Mouse (Mus musculus) embryonic facial prominence, embryonic 14.5 days (tissue): Measurements from ENCODE around the gene Fgfr4. TPM values are rescaled to one million over a fixed set of nuclear protein-coding genes. Genes with fewer than 3 reads are reported as not detected.

Source experiments
- ATAC-seq: fragments of 200-750 bp; cut with Nextera tagmentation; 2 replicates; pipeline ENCODE4 v1.8.0; 2017; ENCODE audit warnings: low read depth, moderate number of reproducible peaks, moderate TSS enrichment
- DNase-seq: peaks from one replicate; pipeline ENCODE4 v3.0.0-alpha.2; 2015; ENCODE audit warnings: low spot score
- H3K27ac ChIP-seq: fragments of 300-500 bp; sonication (generic); replicated peaks from 2 replicates; pipeline ENCODE4 v1.5.1; 2014; ENCODE audit warnings: low read depth, mild to moderate bottlenecking, low read length, moderate library complexity
- H3K27me3 ChIP-seq: fragments of 300-500 bp; sonication (generic); replicated peaks from 2 replicates; pipeline ENCODE4 v1.6.1; 2014; ENCODE audit warnings: low read length; ENCODE audit not compliant: control insufficient read depth, insufficient read depth
- H3K36me3 ChIP-seq: fragments of 300-500 bp; sonication (generic); 2 replicates; pipeline ENCODE4 v1.6.1; 2014; ENCODE audit warnings: low read length, mixed read lengths; ENCODE audit not compliant: control insufficient read depth, insufficient read depth
- H3K4me1 ChIP-seq: fragments of 300-500 bp; sonication (generic); 2 replicates; pipeline ENCODE4 v1.6.1; 2014; ENCODE audit warnings: antibody characterized with exemption, low read length; ENCODE audit not compliant: control insufficient read depth, insufficient read depth
- H3K4me2 ChIP-seq: fragments of 300-500 bp; sonication (generic); 2 replicates; pipeline ENCODE4 v1.6.1; 2014; ENCODE audit warnings: low read depth, mild to moderate bottlenecking, low read length, moderate library complexity, mixed read lengths
- H3K4me3 ChIP-seq: fragments of 300-500 bp; sonication (generic); 2 replicates; pipeline ENCODE4 v1.5.1; 2014; ENCODE audit warnings: low read depth, mild to moderate bottlenecking, low read length
- H3K9ac ChIP-seq: fragments of 300-500 bp; sonication (generic); 2 replicates; pipeline ENCODE4 v1.6.1; 2014; ENCODE audit warnings: low read depth, mild to moderate bottlenecking, low read length, moderate library complexity, mixed read lengths
- H3K9me3 ChIP-seq: fragments of 300-500 bp; sonication (generic); 2 replicates; pipeline ENCODE4 v1.6.1; 2016; ENCODE audit warnings: low read length; ENCODE audit not compliant: control insufficient read depth
- WGBS: fragments of 180-500 bp; shearing (Covaris S2); extraction: QIAGEN DNeasy Blood & Tissue Kit; methylation state at CpG from one replicate; pipeline ENCODE4 v1.1.7; 2014; 5-methylcytosine and 5-hydroxymethylcytosine counted together
- polyA plus RNA-seq: library from polyadenylated mRNA; unstranded; fragments of >200 nt; fragmentation: Nextera tagmentation; extraction: Ambion mirVana; gene quantifications from 2 replicates; pipeline ENCODE4 v1.2.1, GENCODE M21; 2014

The Fgfr4 gene
- 16.4 and 19.9 TPM in 2 replicates for polyA plus RNA-seq

DNA sequence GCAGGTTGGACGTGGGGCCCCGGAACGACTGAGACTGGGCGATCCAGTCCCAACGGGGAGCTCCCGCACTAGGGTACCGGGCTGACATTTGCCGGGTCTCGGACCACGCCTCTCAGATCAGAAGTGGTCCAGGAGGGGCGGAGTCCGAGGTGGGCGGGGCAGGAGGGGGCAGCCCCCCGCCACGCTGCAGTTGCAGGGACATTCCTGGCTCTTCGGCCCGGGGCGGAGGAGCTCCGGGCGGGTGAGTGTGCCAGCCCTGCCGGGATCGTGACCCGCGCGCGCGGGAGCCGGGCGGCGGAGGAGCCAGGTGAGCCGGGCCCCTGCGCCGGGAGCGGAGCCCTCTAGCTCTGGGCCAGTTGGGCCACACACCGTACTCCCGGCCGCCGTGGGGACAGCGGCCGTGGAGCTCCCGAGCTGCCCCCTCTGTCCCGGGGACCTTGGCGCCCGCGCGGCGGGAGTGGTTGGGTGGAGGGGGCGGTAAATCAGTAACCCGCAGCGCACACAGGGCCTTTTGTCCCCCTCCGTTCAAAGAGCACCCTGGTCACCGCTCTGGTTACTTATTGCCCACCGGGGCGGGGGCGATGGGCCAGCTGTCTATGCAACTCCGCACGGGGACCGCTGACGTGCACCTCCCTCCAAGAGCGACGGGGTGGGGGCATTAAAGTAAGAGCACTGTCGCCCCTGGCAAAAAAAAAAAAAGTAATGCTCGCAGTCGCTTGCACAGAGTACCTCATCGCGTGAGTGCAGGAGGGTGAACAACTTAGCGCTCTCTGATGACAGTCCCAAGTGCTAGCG, at the start of gene Fgfr4:
Gene Fgfr4 (plus strand): TSS at position 20 of the 795 bp plus-strand sequence.
- H3K27me3 ChIP-seq, result peaks cover 11% of the 10 kb centered on the region
- no peaks in the 10 kb centered on the region for H3K9me3 ChIP-seq
- H3K4me1 ChIP-seq, result no peaks in the 10 kb centered on the region
- no peaks in the 10 kb centered on the region for H3K36me3 ChIP-seq
- H3K27ac ChIP-seq, result no peak within 1 kb of the TSS
- under 1% methylated on average over 47 of the region's 68 CpGs for WGBS
- H3K4me3 ChIP-seq, result peak within 1 kb of the TSS; percentile 63
- H3K4me2 ChIP-seq, result peak within 1 kb of the TSS; percentile 90
- ATAC-seq (peak; percentile 74), DNase-seq (peak; percentile 63)
- peak within 1 kb of the TSS; percentile 70 for H3K9ac ChIP-seq

DNA sequence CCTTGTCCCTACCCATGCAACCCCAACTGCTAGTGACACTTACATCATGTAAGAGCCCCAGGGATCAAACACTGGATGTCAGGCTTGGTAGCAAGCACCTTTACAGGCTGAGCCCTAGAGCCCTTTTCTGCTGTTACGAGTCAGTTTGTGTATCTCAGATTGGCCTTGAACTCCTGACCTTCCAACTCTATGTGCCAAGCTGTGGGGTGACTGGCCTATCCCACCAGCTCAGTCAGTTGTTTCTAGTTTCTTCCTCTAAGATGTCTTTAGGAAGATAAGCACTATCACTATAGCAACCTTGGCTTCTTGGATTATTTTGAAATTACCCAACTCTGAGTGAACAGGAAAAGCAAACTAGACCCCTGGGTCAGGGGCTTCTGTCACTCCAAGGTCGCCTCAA, 49.1 kb upstream of the Fgfr4 start:
- no peak for ATAC-seq
- whole genome bisulfite sequencing, result 63% methylated on average over 2 of the region's 2 CpGs

DNA sequence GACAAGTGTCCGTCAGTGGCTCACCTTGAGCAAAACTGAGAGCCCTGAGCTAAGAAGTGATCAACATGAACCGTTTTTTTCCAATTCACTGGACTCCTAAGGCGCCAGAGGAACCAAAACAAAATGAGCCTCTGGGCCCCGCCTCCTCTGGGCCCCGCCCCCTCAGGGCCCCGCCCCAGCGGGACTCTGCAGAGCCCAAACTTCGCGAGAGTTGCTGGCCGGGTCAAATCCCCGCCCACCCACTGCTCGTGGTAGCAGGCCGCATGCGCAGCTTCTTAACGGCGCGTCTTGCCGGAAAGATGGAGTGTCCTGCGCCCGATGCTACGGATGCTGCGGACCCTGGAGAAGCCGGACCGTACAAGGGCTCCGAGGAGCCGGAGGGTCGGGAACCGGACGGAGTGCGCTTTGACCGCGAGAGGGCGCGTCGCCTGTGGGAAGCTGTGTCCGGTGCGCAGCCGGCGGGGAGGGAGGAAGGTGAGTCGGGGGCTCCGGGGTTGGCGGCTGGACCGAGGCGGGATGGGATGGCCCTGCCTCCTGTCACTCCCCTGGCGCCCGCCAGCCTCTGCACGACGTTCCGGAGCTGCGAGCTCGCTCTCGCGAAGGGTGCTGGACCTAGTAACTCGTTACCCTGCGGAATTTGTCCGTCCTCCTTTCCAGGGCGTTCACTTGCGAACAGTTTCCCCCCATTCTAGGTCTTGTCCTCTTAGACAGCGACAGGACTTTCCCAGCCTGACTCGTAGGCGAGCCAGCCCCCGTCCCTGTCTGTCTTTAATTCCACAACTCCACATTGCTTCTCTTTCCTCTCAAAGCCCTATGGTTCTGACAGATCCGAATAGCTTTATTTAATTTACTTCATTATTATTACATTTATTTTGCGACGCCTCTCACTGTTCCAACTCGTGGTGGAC, 47.1 kb upstream of the Fgfr4 start, which contains the start of gene Zfp346:
Gene Zfp346 (plus strand): TSS at position 267 of the 908 bp plus-strand sequence.
- H3K4me2 ChIP-seq, result peak within 1 kb of the TSS; percentile 81
- 1% methylated on average over 43 of the region's 66 CpGs for WGBS
- H3K4me1 ChIP-seq, result peaks cover 6% of the 10 kb centered on the region
- DNase-seq, result peak; percentile 98
- peak; percentile 93 for ATAC-seq
- H3K27ac ChIP-seq, result peak within 1 kb of the TSS; percentile 59
- H3K9ac ChIP-seq, result peak within 1 kb of the TSS; percentile 75
- no peaks in the 10 kb centered on the region for H3K27me3 ChIP-seq
- H3K36me3 ChIP-seq, result peaks cover 14% of the 10 kb centered on the region
- no peaks in the 10 kb centered on the region for H3K9me3 ChIP-seq
- H3K4me3 ChIP-seq, result peak within 1 kb of the TSS; percentile 64

More for the DNA sequence above, 49.1 kb upstream of the Fgfr4 start:
- Histone ChIP-seq H3K9me3 (no peaks in the 10 kb centered on the region), H3K4me1 (peaks cover 13% of the 10 kb centered on the region), H3K27ac (no peak overlapping the region), H3K27me3 (no peaks in the 10 kb centered on the region), H3K9ac (no peak overlapping the region), H3K36me3 (peaks cover 6% of the 10 kb centered on the region; the same call in 1 of the 2 replicates), H3K4me3 (no peak overlapping the region), H3K4me2 (no peak overlapping the region)
- DNase-seq, result no peak

DNA sequence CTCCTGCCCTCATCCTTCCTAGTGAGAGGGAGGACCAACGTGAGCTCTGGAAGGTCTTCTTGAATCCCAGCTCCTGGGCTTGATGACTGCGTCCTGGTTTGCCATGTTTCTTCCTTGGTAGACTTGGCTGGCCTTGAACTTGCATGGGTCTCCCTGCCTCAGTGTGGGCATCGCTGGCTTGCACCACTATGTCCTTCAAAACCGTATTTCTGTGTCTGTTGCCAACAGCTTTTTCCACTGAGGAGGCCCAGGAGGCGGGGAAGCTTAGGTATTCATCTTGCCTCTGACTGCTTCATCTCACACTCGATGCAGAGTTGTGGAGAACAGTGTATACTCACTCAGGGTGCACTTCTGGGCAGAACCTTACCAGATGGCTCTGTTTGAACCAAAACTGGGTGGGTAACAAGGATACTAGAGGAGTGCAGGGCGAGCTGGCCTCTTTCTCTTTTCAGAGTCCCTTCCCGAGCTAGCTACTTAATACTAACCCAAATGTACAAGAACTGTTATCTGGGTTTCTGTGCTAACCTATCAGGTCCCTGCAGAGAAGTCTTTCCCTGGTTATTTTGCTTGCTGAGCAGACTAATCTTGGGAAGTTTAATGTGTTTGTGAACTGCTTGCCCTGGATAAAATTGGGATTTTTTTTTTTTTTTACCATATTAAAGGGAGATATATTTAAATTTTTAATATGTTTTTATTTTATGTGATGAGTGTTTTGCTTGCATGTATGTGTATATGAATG, 46.3 kb upstream of the Fgfr4 start:
- Histone ChIP-seq H3K9ac (peak overlapping the region; percentile 75), H3K9me3 (no peaks in the 10 kb centered on the region), H3K4me3 (peak overlapping the region; percentile 64), H3K27me3 (no peaks in the 10 kb centered on the region), H3K4me2 (peak overlapping the region; percentile 81), H3K4me1 (peaks cover 6% of the 10 kb centered on the region), H3K36me3 (peaks cover 14% of the 10 kb centered on the region), H3K27ac (peak overlapping the region; percentile 59; the same call in 1 of the 2 replicates)
- DNase-seq, result peak; percentile 6
- 16% methylated on average over 8 of the region's 8 CpGs for WGBS
- no peak for ATAC-seq

DNA sequence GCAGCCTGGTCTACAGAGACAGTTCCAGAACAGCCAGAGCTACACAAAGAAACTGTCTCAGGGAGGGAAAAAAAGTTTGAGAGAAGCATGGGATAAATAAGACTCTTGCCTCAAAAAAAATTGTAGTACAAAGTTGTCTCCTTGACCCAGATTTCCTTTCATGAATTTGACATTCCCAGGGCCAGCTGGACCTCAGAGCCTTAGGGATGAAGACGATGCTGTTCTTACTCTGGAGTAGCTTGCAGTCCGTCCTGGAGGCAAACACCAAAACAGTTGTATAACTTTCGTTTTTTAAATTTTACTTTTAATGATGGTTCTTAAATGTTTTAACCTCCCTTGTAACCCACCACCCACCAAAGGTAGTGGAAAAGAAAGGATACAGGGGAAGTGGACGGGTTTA, 45.3 kb upstream of the Fgfr4 start:
- ATAC-seq (no peak), DNase-seq (no peak)
- Histone ChIP-seq H3K9me3 (no peaks in the 10 kb centered on the region), H3K4me3 (no peak overlapping the region), H3K27ac (no peak overlapping the region), H3K27me3 (no peaks in the 10 kb centered on the region), H3K9ac (peak overlapping the region; percentile 22; the same call in 1 of the 2 replicates), H3K4me1 (peaks cover 6% of the 10 kb centered on the region), H3K36me3 (peaks cover 14% of the 10 kb centered on the region), H3K4me2 (no peak overlapping the region)
- WGBS, result 83% methylated on average over 4 of the region's 4 CpGs

DNA sequence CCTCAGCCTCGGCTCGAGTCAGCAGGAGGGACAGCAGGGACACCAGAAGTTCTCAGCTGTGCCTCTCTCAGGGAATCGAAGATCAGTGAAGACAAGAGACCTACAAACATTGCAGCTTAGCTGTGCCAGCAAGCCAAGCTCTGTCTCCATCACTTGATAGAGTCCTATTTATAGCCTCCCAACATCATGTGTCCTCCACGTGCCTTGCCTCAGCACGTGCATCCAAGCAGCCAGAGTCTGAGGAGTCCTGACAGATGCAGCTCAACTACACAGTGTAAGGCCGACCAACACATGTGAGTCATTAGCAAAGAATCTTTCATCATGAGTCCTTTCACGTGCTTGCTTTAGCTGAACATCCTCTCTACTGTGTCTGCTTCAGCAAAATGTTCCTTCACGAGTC, 44.7 kb upstream of the Fgfr4 start:
- Histone ChIP-seq H3K9me3 (no peaks in the 10 kb centered on the region), H3K27ac (no peak overlapping the region), H3K4me2 (no peak overlapping the region), H3K9ac (no peak overlapping the region), H3K36me3 (peaks cover 17% of the 10 kb centered on the region), H3K4me1 (peaks cover 6% of the 10 kb centered on the region), H3K4me3 (no peak overlapping the region), H3K27me3 (no peaks in the 10 kb centered on the region)
- WGBS, result 65% methylated on average over 8 of the region's 8 CpGs
- DNase-seq (peak; percentile 61), ATAC-seq (0 out of 2 replicates have a peak, but pooled peaks have one; percentile 35)

DNA sequence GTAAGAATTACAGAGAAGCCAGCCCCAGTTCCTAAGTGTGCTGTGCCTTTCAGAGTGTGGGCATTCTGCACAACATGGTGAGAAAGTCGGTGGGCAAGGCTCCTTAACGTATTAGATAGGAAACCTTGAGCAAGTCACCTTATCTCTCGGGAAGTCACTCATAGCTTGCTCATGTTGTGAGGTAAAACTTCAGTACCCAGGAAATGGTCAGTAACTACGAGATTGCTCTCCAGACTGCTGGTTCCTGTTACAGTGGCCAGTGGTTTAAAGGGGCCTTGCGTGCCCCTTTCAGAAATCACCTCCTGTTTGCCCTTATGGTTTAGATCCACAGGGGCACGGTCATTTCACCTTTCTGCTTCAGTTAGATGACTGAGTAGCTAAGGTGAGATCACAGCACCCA, 38.1 kb upstream of the Fgfr4 start:
- no peak for ATAC-seq
- peaks cover 62% of the 10 kb centered on the region for H3K36me3 ChIP-seq
- WGBS, result 86% methylated on average over 6 of the region's 6 CpGs

DNA sequence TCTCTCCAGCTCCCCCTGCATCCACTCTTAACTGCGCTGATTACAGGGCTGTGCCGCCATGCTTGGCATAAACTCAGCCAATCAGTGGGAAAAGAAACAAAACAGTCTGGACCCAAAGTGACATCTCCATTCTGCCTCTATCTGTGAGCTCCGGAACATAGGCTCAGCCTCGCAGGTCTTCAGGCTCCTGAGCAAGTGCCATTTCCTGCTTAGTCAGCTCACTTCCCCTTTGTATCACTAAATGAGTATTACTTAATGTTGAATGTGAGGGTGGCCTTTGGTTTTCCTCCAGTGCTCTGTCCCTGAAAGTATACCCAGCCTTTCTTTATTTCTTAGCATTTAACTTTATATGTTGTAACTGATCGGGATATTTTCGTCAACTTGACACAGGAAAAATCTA, 27.5 kb upstream of the Fgfr4 start:
- Histone ChIP-seq H3K4me2 (no peak overlapping the region), H3K9ac (no peak overlapping the region), H3K4me3 (no peak overlapping the region), H3K27ac (no peak overlapping the region), H3K9me3 (no peaks in the 10 kb centered on the region), H3K27me3 (no peaks in the 10 kb centered on the region), H3K36me3 (peaks cover 79% of the 10 kb centered on the region), H3K4me1 (no peaks in the 10 kb centered on the region)
- no peak for ATAC-seq
- 93% methylated on average over 6 of the region's 6 CpGs for WGBS
- DNase-seq, result no peak

More for the DNA sequence above, 38.1 kb upstream of the Fgfr4 start:
- no peaks in the 10 kb centered on the region for H3K9me3 ChIP-seq
- H3K4me2 ChIP-seq, result no peak overlapping the region
- no peak overlapping the region for H3K9ac ChIP-seq
- no peak overlapping the region for H3K4me3 ChIP-seq
- no peaks in the 10 kb centered on the region for H3K27me3 ChIP-seq
- H3K4me1 ChIP-seq, result no peaks in the 10 kb centered on the region
- DNase-seq, result no peak
- no peak overlapping the region for H3K27ac ChIP-seq
